Mouse (Mus musculus) spleen, adult 2 months (tissue): ENCODE measurements around the gene Ccdc137. TPM values are rescaled to one million over a fixed set of nuclear protein-coding genes. Genes with fewer than 3 reads are reported as not detected.

Source experiments
- DNase-seq, 2 experiments: peaks; one replicate each; pipeline versions ENCODE4 v3.0.0 to v3.0.0-alpha.2; 2012 to 2021; ENCODE audit warnings: low spot score in 2 of 2, low read depth in 1 of 2
- H3K27ac ChIP-seq: fragments of 200-500 bp; 2 replicates; pipeline ENCODE4 v1.5.1; 2012; ENCODE audit warnings: low read length, inconsistent platforms; ENCODE audit not compliant: insufficient read depth
- H3K27me3 ChIP-seq: fragments of 200-500 bp; 2 replicates; pipeline ENCODE4 v1.6.1; 2012; ENCODE audit warnings: mild to moderate bottlenecking, moderate library complexity, low read length, inconsistent platforms; ENCODE audit not compliant: control insufficient read depth, insufficient read depth
- H3K36me3 ChIP-seq: fragments of 200-500 bp; 2 replicates; pipeline ENCODE4 v1.6.1; 2012; ENCODE audit warnings: mild to moderate bottlenecking, low read length, inconsistent platforms; ENCODE audit not compliant: control insufficient read depth, insufficient read depth
- H3K4me1 ChIP-seq: fragments of 200-500 bp; 2 replicates; pipeline ENCODE4 v1.6.1; 2011; ENCODE audit warnings: inconsistent platforms; ENCODE audit not compliant: control insufficient read depth, insufficient read depth, insufficient read length
- H3K4me3 ChIP-seq: fragments of 200-500 bp; 2 replicates; pipeline ENCODE4 v1.5.1; 2011; ENCODE audit warnings: mild to moderate bottlenecking, inconsistent platforms; ENCODE audit not compliant: insufficient read depth, insufficient read length; ENCODE audit errors: extremely low read depth
- CTCF ChIP-seq: fragments of 200-500 bp; IDR thresholded peaks from 2 replicates; pipeline ENCODE4 v1.5.1; 2011; ENCODE audit warnings: mild to moderate bottlenecking, inconsistent platforms; ENCODE audit not compliant: insufficient read depth, insufficient read length, insufficient replicate concordance; ENCODE audit errors: extremely low read depth
- POLR2A ChIP-seq: fragments of 200-500 bp; IDR thresholded peaks from 2 replicates; pipeline ENCODE4 v1.6.1; 2011; ENCODE audit warnings: low read depth, low read length, inconsistent platforms
- WGBS: fragments of 180-500 bp; shearing (Covaris S2); methylation state at CpG from one replicate; pipeline ENCODE4 v1.1.7; 2018; 5-methylcytosine and 5-hydroxymethylcytosine counted together
- polyA plus RNA-seq: library from polyadenylated mRNA; depleted of rRNA; stranded (reverse); fragments of >200 nt; gene quantifications from 2 replicates; pipeline ENCODE4 v1.2.3, GENCODE M21; 2012

Ccdc137 gene
- polyA plus RNA-seq, 1 experiment, result 11.2 TPM

GRCm38 (mm10) chr11:120426727-120427126 is 31.2 kb upstream of the Ccdc137 start:
- Histone ChIP-seq H3K36me3 (peaks cover 31% of the 10 kb centered on the region), H3K4me1 (no peaks in the 10 kb centered on the region), H3K27ac (no peak overlapping the region), H3K27me3 (no peaks in the 10 kb centered on the region), H3K4me3 (no peak overlapping the region)
- DNase-seq, result no peak
- TF ChIP-seq POLR2A, result no peak
- TF ChIP-seq CTCF, result no peak
- whole genome bisulfite sequencing, result 84% methylated on average over 3 of the region's 3 CpGs

GRCm38 (mm10) chr11:120437152-120437856 is 20.6 kb upstream of the Ccdc137 start, which contains the start of gene Nploc4:
Nploc4 (minus strand) TSS chr11:120437708.
- H3K27ac ChIP-seq, result peak within 1 kb of the TSS; percentile 54
- TF ChIP-seq CTCF (no peak), POLR2A (peak; percentile 38; the same call in 1 of the 2 replicates)
- no peaks in the 10 kb centered on the region for H3K27me3 ChIP-seq
- peaks cover 10% of the 10 kb centered on the region for H3K36me3 ChIP-seq
- peak within 1 kb of the TSS; percentile 88 for H3K4me3 ChIP-seq
- DNase-seq, result peak; percentile 66 to 78
- under 1% methylated on average over 73 of the region's 77 CpGs for WGBS
- H3K4me1 ChIP-seq, result no peaks in the 10 kb centered on the region

GRCm38 (mm10) chr11:120437857-120438385 is 20.0 kb upstream of the Ccdc137 start:
- TF ChIP-seq POLR2A (no peak), CTCF (no peak)
- no peaks in the 10 kb centered on the region for H3K27me3 ChIP-seq
- peaks cover 4% of the 10 kb centered on the region for H3K36me3 ChIP-seq
- 24% methylated on average over 12 of the region's 12 CpGs for WGBS
- peak overlapping the region; percentile 88 for H3K4me3 ChIP-seq
- H3K4me1 ChIP-seq, result no peaks in the 10 kb centered on the region
- H3K27ac ChIP-seq, result no peak overlapping the region
- DNase-seq, result peak in 1 of 2 experiments; percentile 9

GRCm38 (mm10) chr11:120442344-120442743 is 15.6 kb upstream of the Ccdc137 start, which contains the start of gene Tspan10:
Tspan10 (plus strand) TSS chr11:120442644.
- Histone ChIP-seq H3K27ac (no peak within 1 kb of the TSS), H3K27me3 (no peaks in the 10 kb centered on the region), H3K36me3 (no peaks in the 10 kb centered on the region), H3K4me1 (no peaks in the 10 kb centered on the region), H3K4me3 (no peak within 1 kb of the TSS)
- DNase-seq, result no peak
- 90% methylated on average over 3 of the region's 3 CpGs for WGBS
- TF ChIP-seq CTCF, result no peak
- TF ChIP-seq POLR2A, result no peak

GRCm38 (mm10) chr11:120442765-120443280 is 15.1 kb upstream of the Ccdc137 start:
- Histone ChIP-seq H3K27me3 (no peaks in the 10 kb centered on the region), H3K4me3 (no peak overlapping the region), H3K27ac (no peak overlapping the region), H3K4me1 (no peaks in the 10 kb centered on the region), H3K36me3 (no peaks in the 10 kb centered on the region)
- TF ChIP-seq POLR2A (no peak), CTCF (no peak)
- no peak for DNase-seq
- WGBS, result 91% methylated on average over 3 of the region's 3 CpGs

GRCm38 (mm10) chr11:120444106-120444505 is 13.8 kb upstream of the Ccdc137 start:
- H3K4me3 ChIP-seq, result no peak overlapping the region
- no peak for DNase-seq
- 70% methylated on average over 6 of the region's 6 CpGs for WGBS
- no peak overlapping the region for H3K27ac ChIP-seq
- no peaks in the 10 kb centered on the region for H3K36me3 ChIP-seq
- H3K27me3 ChIP-seq, result no peaks in the 10 kb centered on the region
- TF ChIP-seq CTCF, result no peak
- no peak for TF ChIP-seq POLR2A
- H3K4me1 ChIP-seq, result no peaks in the 10 kb centered on the region

GRCm38 (mm10) chr11:120445475-120445874 is 12.4 kb upstream of the Ccdc137 start:
- no peak for DNase-seq
- TF ChIP-seq POLR2A, result no peak
- TF ChIP-seq CTCF, result no peak
- H3K4me3 ChIP-seq, result no peak overlapping the region
- 67% methylated on average over 3 of the region's 3 CpGs for WGBS
- H3K27me3 ChIP-seq, result no peaks in the 10 kb centered on the region
- H3K27ac ChIP-seq, result no peak overlapping the region
- no peaks in the 10 kb centered on the region for H3K4me1 ChIP-seq
- H3K36me3 ChIP-seq, result no peaks in the 10 kb centered on the region
